Mouse (Mus musculus) brown adipose tissue, adult 24 weeks (tissue): ENCODE measurements around the gene AI467606. TPM values are rescaled to one million over a fixed set of nuclear protein-coding genes. Genes with fewer than 3 reads are reported as not detected.
"Not testable (repeated sequence)": the region's sequence is repeated elsewhere in the genome, so short reads cannot be mapped to it uniquely, and the experiment has no call there.

Experiments
- H3K27ac ChIP-seq: fragments of 200-500 bp; replicated peaks from 2 replicates; pipeline ENCODE4 v1.5.1; 2012; ENCODE audit warnings: low read depth, mild to moderate bottlenecking, low read length
- H3K4me1 ChIP-seq: fragments of 200-500 bp; 2 replicates; pipeline ENCODE4 v1.6.1; 2012; ENCODE audit warnings: low read length, mixed read lengths; ENCODE audit not compliant: control insufficient read depth, insufficient read depth, insufficient read length
- H3K4me3 ChIP-seq: fragments of 200-500 bp; 2 replicates; pipeline ENCODE4 v1.5.1; 2012; ENCODE audit warnings: low read depth, mild to moderate bottlenecking, low read length, moderate library complexity; ENCODE audit not compliant: insufficient read depth
- polyA plus RNA-seq: library from polyadenylated mRNA; stranded (reverse); fragments of >200 nt; gene quantifications from 2 replicates; pipeline ENCODE4 v1.2.4, GENCODE M21; 2012; ENCODE audit not compliant: missing spikeins, insufficient read depth, insufficient read length

Gene AI467606
- polyA plus RNA-seq, 1 experiment, result 1.8 TPM

DNA sequence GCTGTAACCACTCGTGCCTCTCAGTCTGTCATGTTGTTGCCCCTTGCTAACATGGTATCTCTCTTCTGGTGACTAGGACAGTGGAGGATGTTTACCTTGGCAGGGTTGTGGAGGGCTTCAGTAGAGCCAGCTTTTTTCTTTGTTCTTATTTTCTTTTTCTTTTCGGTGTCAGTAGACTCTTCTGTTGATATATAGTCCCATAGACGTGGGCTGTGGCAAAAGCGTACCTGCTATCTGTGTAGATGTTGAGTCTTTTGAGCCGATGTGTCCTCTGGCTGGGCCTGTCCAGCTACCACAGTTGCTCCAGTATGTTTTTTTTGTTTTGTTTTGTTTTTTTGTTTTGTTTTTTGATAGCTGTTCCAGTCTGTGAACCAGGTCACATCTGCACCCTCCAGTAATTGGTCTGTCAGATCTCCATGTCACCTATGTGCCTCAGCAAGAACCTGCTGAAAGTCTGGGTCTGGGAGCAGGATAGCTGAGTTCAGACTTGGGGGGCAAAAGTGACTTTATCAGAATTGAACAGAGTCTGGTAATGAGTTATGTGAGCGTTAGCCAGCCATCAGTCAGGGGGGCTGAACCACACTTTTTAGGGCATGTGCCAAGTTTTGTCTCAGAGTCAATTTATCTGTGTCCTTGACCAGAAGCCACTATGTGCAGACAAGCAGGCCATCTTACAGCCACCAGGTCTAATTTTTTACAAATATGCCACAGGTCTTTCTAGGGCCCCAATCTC, 3.7 kb upstream of the AI467606 start, which contains the start of gene Zg16:
Gene Zg16, minus strand, starts transcription at position 51 of the 733 bp plus-strand sequence.
- H3K4me3 ChIP-seq, H3K4me1 ChIP-seq: not testable (repeated sequence)

DNA sequence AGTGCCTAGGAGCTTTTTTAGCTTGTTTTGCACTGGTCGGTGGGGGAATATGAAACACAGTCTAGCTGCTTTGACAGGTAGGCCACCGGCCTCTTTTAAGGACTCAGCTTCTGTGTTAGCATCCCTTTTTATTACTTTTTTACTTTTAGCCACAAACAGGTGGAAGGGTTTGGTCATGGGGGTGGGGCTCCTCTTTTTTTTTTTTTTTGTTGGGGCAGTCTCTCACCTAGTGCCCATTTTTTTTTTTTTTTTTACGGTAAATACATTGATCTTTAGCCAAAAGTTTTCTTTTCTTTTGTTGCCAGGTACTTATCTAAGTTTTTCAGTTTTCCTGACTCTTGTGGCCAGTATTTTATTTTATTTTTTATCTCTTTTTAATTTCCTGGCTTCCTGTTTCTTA, 3.1 kb upstream of the AI467606 start:
- Histone ChIP-seq H3K27ac (no peak overlapping the region), H3K4me3 (no peak overlapping the region), H3K4me1 (peaks cover 3% of the 10 kb centered on the region; the same call in 1 of the 2 replicates)

More for the DNA sequence above, 3.7 kb upstream of the AI467606 start, which contains the start of gene Zg16:
- not testable (repeated sequence) for H3K27ac ChIP-seq

DNA sequence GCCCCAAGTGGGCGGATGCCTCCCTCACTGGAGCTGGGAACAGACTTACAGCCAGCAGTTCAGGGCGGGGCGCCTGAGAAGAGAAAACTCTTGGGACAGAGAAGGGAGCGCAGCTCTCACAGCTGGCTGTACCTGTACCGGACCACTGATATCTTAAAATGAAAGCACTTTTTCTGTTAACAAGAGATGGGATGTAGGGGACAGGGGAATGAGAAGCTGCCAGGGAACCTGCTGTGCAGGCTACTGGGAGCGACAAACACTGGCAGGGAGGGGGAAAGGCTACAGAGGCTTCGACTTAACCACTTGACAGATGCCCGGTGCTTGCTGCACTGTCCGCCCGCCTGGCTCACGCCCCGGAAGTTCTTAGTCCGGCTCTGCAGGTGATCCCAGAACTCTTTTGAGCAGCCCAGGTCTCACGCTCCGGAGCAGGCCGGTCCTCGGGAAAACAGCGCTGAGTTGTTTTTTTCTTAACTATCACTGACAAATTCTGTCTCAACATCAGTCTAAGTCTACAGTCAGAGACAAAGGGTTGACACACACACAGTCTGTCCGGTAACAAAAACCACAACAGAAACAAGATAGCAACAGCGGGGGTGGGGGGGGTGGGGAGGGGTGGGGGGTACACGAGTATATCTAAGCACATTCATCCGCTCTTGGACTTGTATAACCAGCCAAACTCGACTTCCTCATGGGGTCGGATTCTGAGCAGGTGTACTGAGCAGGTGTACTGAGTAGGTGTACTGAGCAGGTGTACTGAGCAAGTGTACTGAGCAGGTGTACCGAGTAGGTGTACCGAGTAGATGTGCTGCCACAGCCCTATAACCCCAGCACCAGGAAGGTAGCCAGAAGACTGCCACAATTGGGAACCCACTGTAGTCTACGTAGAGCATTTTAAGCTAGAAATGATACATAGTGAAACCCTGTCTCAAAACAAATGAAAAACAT, 2.0 kb upstream of the AI467606 start:
- Histone ChIP-seq H3K4me1 (peaks cover 3% of the 10 kb centered on the region; the same call in 1 of the 2 replicates), H3K27ac (no peak overlapping the region), H3K4me3 (no peak overlapping the region)

DNA sequence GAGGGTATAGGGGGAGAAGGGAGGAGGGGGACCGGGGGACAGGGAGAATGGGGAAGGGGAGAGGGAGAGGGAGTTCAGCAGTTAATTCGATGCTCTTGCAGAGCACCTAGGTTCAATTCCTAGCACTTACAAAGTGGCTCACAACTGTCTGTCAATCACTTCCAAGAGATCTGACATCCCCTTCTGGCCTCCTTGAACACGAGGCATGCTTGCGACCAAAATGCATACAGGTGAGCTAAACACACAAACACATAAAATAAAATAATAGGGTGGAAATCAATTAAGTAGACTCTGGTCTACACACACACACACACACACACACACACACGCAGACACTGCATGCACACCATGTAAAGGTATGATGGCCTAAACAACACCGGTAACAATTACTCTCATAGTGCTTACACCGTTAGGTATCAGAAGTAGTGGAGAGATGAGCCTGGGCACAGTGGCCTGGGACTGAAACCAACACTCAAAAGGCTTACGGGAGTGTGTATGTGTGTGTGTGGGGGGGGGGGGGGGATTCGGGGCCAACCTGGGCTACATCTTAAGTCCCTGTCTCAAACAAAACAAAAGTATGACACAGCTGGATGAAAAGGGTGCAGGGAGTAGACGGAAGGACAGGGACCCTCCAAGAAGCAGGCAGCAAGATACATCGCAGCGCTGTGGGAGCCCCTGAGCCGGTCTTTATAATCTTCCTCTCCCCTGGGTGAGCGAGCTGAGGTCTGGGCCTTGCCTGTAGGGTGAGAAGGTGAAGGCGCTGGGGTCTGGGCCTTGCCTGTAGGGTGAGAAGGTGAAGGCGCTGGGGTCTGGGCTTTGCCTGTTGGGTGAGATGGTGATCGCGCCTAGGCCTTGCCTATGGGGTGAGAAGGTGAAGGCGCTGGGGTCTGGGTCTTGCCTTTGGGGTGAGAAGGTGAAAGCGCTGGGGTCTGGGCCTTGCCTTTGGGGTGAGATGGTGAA, 725 bp upstream of the AI467606 start:
- Histone ChIP-seq H3K4me3 (peak overlapping the region; percentile 12; the same call in 1 of the 2 replicates), H3K4me1 (peaks cover 3% of the 10 kb centered on the region; the same call in 1 of the 2 replicates), H3K27ac (0 out of 2 replicates have a peak overlapping the region, but pooled peaks have one; percentile 49)

DNA sequence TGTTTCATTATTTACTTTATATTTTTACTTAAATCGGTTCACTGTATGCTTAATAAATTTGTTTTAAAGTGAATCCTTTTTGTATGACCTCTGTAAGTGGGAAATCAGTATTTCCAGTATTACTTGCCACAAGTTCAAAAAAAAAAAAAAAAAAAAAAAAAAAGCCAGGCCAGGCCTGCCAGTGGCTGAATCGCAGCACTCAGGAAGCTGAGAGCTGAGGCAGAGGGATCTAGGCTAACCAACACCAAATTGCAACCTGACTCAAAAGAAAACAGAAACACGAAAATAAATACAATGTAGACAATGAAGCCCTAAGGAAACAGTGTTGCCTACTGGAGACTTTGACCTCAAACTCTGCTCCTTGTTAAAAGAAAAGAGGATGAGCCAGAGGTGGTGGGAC, 2.8 kb downstream of the AI467606 start:
- Histone ChIP-seq H3K4me1 (peaks cover 2% of the 10 kb centered on the region; the same call in 1 of the 2 replicates), H3K4me3 (no peak overlapping the region), H3K27ac (no peak overlapping the region)

DNA sequence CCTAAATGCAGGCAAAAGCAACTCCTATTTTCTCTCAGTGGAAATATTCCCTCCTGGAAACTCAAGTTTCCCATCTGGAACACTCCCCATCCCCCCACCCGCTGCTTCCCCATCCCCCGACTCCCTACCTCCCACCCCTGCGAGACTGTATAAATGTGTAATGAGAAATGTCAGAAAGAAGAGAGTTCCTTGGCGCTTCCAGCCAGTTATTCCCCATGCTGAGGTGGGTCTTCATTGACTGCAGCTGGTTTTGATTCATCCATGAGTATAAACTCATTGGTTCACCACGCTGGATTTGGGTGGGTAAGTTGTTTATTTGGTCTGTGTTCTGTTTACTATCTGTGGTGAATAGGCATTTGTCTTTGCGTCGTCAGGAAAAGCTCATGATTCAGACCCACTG, 5.3 kb downstream of the AI467606 start:
- Histone ChIP-seq H3K4me1 (no peaks in the 10 kb centered on the region), H3K27ac (no peak overlapping the region), H3K4me3 (no peak overlapping the region)

DNA sequence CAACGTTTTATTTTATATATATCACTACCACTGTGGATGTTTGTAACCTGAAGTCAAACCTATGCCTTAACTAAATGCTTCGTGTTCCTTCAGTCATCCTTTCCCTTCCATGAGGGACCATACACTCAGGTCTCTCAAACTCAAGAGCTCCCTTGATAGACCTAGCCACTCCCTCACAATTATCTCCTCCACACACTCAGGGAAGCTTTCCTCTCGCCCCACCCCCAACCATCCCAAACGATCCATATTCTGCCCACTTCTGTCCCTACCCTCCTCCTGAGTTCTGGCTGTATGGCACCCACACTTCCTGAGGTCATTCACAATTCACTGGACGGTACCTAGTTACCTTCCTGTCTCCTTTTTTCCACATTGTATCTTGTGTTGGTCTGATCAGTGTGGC, 7.4 kb downstream of the AI467606 start:
- Histone ChIP-seq H3K4me1 (no peaks in the 10 kb centered on the region), H3K4me3 (no peak overlapping the region), H3K27ac (no peak overlapping the region)

DNA sequence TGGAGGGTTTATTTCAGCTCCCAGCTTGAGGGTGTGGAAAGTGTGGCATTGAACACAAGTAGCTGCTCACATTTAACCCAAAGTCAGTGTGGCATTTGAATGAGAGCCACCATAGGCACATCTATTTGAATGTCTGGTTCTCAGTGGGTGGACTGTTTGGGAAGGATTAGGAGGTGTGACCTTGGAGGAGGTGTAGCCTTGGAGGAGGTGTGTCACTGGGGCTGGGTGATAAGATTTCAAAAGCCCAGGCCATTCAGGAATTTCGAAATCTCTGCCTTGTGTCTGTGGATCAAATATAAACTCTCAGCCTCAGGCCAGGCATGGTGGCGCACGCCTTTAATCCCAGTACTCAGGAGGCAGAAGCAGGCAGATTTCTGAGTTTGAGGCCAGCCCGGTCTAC, 7.8 kb downstream of the AI467606 start:
- Histone ChIP-seq H3K27ac (no peak overlapping the region), H3K4me3 (no peak overlapping the region), H3K4me1 (no peaks in the 10 kb centered on the region)

DNA sequence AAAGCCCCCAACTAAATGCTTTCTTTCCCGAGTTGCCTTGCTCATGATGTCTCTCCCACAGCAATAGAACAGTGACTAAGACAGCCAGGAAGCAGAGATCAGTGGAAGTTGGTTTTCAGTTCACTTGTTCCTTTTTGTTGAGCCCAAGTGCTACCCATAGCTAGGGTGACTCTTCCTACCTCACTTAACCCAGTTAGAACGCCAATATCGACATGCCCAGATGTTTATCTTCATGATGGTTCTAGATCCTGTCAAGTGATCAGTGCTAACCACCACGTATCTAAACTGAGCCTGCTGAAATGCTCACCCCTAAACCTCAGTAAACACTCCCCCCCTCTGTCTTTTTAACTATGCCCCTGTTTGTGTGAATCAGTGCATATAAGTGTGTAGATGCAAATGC, 8.4 kb downstream of the AI467606 start:
- H3K4me1 ChIP-seq, result no peaks in the 10 kb centered on the region
- no peak overlapping the region for H3K4me3 ChIP-seq
- H3K27ac ChIP-seq, result no peak overlapping the region

DNA sequence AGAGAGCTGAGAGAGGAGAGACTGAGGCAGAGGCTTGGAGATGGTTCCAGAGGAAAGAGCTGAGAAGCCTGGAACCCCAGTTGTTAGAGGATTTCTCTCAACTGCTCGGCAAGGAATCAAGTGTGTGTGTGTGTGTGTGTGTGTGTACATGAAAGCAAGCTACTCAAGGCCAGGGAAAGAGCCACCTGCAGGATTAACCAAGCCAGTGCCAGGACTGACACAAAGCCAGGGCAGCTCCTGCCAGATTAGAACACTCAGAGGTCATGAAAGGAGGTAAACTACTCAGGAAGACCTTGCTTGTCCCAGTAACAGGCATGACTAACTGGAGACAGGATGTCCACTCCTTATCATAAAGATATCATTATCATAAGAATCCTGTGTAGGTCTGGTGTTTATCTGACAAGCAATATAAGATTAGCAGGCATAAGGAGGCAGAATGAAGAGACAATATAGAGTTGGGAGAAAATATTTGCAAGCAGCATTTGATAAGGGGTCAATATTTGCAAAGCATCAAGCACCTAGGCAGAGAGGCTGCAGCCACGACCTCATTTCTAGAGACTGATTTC, 10.4 kb downstream of the AI467606 start:
- Histone ChIP-seq H3K27ac (no peak overlapping the region), H3K4me1 (no peaks in the 10 kb centered on the region), H3K4me3 (no peak overlapping the region)

DNA sequence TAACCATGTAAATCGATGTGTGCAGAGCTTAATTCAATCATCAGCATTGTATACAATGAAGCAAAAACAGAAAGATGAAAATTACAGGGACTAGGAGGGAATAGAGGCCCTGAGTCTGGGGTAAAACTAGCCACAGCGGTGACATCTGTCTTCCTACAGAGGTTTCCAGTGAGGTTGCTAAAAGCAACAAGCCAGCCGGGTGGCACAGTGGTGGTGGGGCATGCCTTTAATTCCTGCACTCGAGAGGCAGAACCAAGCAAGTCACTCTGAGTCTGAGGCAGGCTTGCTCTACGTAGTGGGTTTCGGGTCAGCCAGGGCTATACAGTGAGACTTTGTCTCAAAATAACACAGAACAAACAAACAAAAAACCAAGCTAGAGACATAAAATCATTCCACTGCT, 11.0 kb downstream of the AI467606 start:
- no peak overlapping the region for H3K27ac ChIP-seq
- no peak overlapping the region for H3K4me3 ChIP-seq
- H3K4me1 ChIP-seq, result no peaks in the 10 kb centered on the region

DNA sequence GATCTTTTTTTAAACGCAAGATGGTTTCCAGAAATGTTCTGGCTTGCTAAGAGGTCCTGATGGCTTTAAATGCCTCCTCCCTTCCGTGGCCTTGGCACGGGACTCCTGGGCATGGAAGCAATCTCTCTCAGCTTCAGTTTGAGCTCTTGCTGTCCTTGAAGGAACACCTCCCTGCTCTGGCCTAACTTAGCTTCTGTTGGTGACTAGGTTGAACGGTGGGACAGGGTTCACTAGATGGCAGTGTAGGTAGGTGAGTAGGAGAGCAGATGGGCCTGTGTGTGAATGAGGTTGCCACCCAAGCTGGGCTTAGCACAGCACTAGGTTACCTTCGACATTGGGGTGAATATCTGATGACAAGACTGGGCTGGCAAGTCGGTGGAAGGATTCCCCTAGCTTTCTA, 12.8 kb downstream of the AI467606 start:
- Histone ChIP-seq H3K4me3 (no peak overlapping the region), H3K4me1 (no peaks in the 10 kb centered on the region), H3K27ac (no peak overlapping the region)

DNA sequence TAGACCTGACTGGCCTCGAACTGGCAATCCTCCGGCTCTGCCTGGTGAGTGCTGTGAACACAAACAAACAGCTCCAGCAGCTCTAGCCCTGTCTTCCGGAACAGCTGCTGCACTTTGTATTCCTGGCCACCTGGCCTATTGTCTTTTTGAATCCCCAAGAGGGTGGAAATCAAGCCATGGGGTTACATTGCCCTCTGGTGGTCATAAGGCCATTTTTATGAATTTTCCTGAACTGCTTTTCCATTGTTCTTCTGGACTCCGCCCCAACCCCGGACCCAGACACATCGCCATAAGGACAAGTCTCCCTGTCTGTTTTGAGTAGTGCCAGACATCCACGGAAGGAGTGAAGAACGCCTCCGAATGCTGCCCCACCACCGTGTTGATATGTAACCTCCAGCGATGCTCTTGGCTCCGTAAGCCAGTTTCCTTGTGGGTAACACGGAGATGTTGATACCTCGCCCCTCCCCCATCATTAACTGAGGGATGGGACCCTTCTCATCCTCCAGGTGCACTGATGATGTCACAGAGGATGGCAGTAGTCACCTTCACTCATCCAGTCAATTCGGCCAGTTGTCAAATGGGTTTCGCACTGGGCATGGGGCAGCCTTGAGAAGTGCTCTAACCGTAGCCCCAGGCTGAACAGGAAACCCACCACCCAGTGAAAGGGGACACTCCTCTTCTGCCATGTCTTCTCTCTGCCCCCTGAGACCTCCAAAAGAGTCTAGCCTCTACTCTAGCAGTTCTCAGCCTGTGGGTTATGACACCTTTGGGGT, 13.6 kb downstream of the AI467606 start:
- peak overlapping the region; percentile 44 for H3K4me3 ChIP-seq
- no peaks in the 10 kb centered on the region for H3K4me1 ChIP-seq
- H3K27ac ChIP-seq, result no peak overlapping the region

DNA sequence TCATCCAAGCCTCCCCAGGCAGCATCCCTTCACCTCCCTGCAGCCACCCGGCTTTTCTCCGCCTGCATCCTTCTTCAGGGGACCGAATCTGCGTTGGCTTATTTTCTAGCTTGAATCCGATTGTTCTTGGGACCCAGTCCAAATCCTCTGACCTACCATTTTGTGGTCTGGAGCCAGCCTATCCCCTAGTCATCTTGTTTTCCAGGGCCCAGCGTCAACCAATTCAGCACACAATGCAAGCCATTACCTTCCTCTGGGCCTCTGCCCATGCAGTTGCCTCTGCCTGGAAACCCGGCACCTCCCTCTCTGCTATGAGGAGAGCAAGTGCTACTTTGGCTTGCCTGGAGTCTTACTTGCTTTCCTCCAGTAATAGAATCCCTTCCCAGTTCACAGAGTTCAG, 14.4 kb downstream of the AI467606 start:
- no peak overlapping the region for H3K4me3 ChIP-seq
- H3K4me1 ChIP-seq, result no peaks in the 10 kb centered on the region
- H3K27ac ChIP-seq, result no peak overlapping the region
